Mouse (Mus musculus) brown adipose tissue, adult 24 weeks (tissue): Measurements from ENCODE around the gene Hace1. TPM values are rescaled to one million over a fixed set of nuclear protein-coding genes. Genes with fewer than 3 reads are reported as not detected.

Experiments used
- H3K27ac ChIP-seq: fragments of 200-500 bp; replicated peaks from 2 replicates; pipeline ENCODE4 v1.5.1; 2012; ENCODE audit warnings: low read depth, mild to moderate bottlenecking, low read length
- H3K4me1 ChIP-seq: fragments of 200-500 bp; 2 replicates; pipeline ENCODE4 v1.6.1; 2012; ENCODE audit warnings: low read length, mixed read lengths; ENCODE audit not compliant: control insufficient read depth, insufficient read depth, insufficient read length
- H3K4me3 ChIP-seq: fragments of 200-500 bp; 2 replicates; pipeline ENCODE4 v1.5.1; 2012; ENCODE audit warnings: low read depth, mild to moderate bottlenecking, low read length, moderate library complexity; ENCODE audit not compliant: insufficient read depth
- polyA plus RNA-seq: library from polyadenylated mRNA; stranded (reverse); fragments of >200 nt; gene quantifications from 2 replicates; pipeline ENCODE4 v1.2.4, GENCODE M21; 2012; ENCODE audit not compliant: missing spikeins, insufficient read depth, insufficient read length

Hace1 gene
- polyA plus RNA-seq, 1 experiment, result 3.7 TPM

GRCm38 (mm10) chr10:45639762-45640161 lies 62.1 kb downstream of the Hace1 start:
- no peak overlapping the region for H3K27ac ChIP-seq
- H3K4me3 ChIP-seq, result no peak overlapping the region
- no peaks in the 10 kb centered on the region for H3K4me1 ChIP-seq

- Histone ChIP-seq H3K27ac (no peak overlapping the region), H3K4me3 (no peak overlapping the region), H3K4me1 (no peaks in the 10 kb centered on the region)
Observed at GRCm38 (mm10) chr10:45654026-45654425, 76.4 kb downstream of the Hace1 start.

GRCm38 (mm10) chr10:45662015-45662414 lies 84.4 kb downstream of the Hace1 start:
- H3K27ac ChIP-seq, result no peak overlapping the region
- no peak overlapping the region for H3K4me3 ChIP-seq
- no peaks in the 10 kb centered on the region for H3K4me1 ChIP-seq

GRCm38 (mm10) chr10:45668266-45668665 lies 90.6 kb downstream of the Hace1 start:
- no peak overlapping the region for H3K4me3 ChIP-seq
- no peak overlapping the region for H3K27ac ChIP-seq
- no peaks in the 10 kb centered on the region for H3K4me1 ChIP-seq

GRCm38 (mm10) chr10:45676796-45677195 lies 99.2 kb downstream of the Hace1 start:
- no peak overlapping the region for H3K27ac ChIP-seq
- no peak overlapping the region for H3K4me3 ChIP-seq
- H3K4me1 ChIP-seq, result no peaks in the 10 kb centered on the region

- H3K27ac ChIP-seq, result no peak overlapping the region
- no peak overlapping the region for H3K4me3 ChIP-seq
- H3K4me1 ChIP-seq, result no peaks in the 10 kb centered on the region
Observed at GRCm38 (mm10) chr10:45686191-45686590, 108.6 kb downstream of the Hace1 start.

- H3K4me1 ChIP-seq, result no peaks in the 10 kb centered on the region
- H3K27ac ChIP-seq, result no peak overlapping the region
- no peak overlapping the region for H3K4me3 ChIP-seq
Observed at GRCm38 (mm10) chr10:45694931-45695330, 117.3 kb downstream of the Hace1 start.

- H3K4me1 ChIP-seq, result no peaks in the 10 kb centered on the region
- H3K27ac ChIP-seq, result no peak overlapping the region
- no peak overlapping the region for H3K4me3 ChIP-seq
Observed at GRCm38 (mm10) chr10:45695522-45695921, 117.9 kb downstream of the Hace1 start.

GRCm38 (mm10) chr10:45698930-45699329 lies 121.3 kb downstream of the Hace1 start:
- no peak overlapping the region for H3K27ac ChIP-seq
- no peak overlapping the region for H3K4me3 ChIP-seq
- H3K4me1 ChIP-seq, result no peaks in the 10 kb centered on the region

- Histone ChIP-seq H3K4me1 (no peaks in the 10 kb centered on the region), H3K4me3 (no peak overlapping the region), H3K27ac (no peak overlapping the region)
Observed at GRCm38 (mm10) chr10:45706849-45707248, 129.2 kb downstream of the Hace1 start.

- H3K4me3 ChIP-seq, result no peak overlapping the region
- H3K27ac ChIP-seq, result no peak overlapping the region
- no peaks in the 10 kb centered on the region for H3K4me1 ChIP-seq
Observed at GRCm38 (mm10) chr10:45710848-45711247, 133.2 kb downstream of the Hace1 start.

GRCm38 (mm10) chr10:45711348-45711747 lies 133.7 kb downstream of the Hace1 start:
- Histone ChIP-seq H3K4me1 (no peaks in the 10 kb centered on the region), H3K4me3 (no peak overlapping the region), H3K27ac (no peak overlapping the region)

Other genes with a start within 250 kb of the Hace1 start
- gene Bves, start 242.1 kb upstream of the Hace1 start, polyA plus RNA-seq, result 0.55 and 0.88 TPM in 2 replicates
- not detected in 2 replicates for gene Lin28b, start 91.4 kb upstream of the Hace1 start, polyA plus RNA-seq